Mouse (Mus musculus) frontal cortex, adult 2 months (tissue): ENCODE measurements at regions not wholly inside any gene's neighbourhood (a gene's known extent, or its start where the extent isn't known, plus 50 kb on each side); places are given as distances from the start of the nearest gene placed in this dataset.

Experiments
- DNase-seq, 2 experiments: peaks; one replicate each; pipeline ENCODE4 v3.0.0; 2022; ENCODE audit warnings: low spot score in 1 of 2; ENCODE audit errors: extremely low spot score in 1 of 2

- DNase-seq, result no peak
These were observed 1284.6 kb upstream of the Cited2 start for GRCm38 (mm10) chr10:16438414-16438813.

DNA sequence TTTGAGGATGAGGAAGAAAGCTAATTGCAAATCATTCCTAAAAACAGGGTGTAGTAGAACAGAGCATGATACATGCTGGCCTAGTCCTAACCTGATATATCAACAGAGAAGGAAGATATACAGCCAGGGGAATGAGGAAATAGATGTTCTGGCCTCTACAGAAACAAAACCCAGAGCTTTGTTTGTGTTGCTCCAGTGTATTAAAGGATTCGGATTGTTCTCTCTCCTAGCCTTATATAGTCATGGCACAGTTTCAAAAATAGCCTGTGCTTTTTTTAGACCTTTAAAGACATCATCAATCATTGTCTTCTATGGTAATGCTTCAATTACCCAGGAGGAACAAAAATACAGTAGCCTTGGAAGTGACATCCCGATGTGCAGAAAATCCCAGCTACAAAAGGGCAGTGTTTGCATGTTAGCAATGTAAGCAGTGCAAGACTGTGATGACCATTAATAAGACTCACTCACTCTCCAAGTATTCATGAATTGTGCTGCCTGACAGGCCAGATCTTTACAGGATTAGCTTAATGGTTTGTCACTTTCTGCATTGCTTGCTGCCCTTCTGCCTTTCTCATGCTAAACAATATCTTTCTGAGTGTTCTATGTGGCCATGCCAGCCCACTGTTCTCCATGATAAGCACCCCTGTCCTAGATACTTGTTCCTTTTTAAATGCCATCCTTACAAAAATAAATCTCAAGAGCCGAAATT lies 1281.9 kb upstream of the Cited2 start:
- no peak for DNase-seq

GRCm38 (mm10) chr10:16441661-16442072 lies 1281.4 kb upstream of the Cited2 start:
- DNase-seq, result no peak

DNA sequence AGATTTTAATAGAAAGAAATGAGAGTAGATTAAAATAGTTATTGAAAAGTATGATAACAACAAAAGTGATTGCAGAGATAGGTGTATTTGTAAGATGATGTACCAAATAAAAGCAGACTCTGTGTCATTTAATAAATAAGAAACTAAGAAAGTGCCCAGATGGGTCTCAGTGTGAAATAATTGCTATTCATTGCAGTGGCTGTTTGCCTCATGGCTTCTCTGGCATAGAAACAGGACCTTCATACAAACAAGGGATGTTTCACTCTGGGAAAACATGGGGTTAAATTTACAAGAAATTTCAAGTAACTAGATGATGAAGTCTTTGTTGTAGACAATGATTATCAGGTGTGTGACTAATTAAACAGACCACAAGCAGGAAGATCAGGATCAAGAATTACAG lies 1279.1 kb upstream of the Cited2 start:
- no peak for DNase-seq

- DNase-seq, result no peak
These were observed 1255.1 kb upstream of the Cited2 start for GRCm38 (mm10) chr10:16467935-16468334.

GRCm38 (mm10) chr10:16469711-16470110 lies 1253.3 kb upstream of the Cited2 start:
- DNase-seq, result no peak

GRCm38 (mm10) chr10:16473952-16474521 lies 1249.0 kb upstream of the Cited2 start:
- DNase-seq, result no peak

DNA sequence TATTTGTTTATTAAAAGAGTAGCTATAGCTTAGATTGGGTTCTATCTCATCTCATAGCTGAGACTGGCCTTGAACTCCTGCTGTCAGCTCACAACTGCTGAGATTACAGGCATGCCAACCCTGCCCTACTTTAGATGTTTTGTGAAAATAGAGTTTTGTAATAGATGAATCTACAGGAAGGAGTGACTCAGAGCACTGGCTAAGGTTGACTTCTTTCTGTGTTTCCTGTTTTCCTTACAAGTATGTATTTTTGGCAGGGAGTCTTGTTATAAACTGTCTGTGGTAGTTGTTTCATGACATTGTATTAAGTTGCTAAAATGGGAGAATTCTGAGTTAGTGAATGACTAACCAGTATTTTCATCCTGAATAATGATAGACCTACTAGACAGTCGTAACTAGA lies 1224.4 kb upstream of the Cited2 start:
- no peak for DNase-seq

- DNase-seq, result no peak
These were observed 1215.3 kb upstream of the Cited2 start for GRCm38 (mm10) chr10:16507681-16508080.

GRCm38 (mm10) chr10:16508161-16508560 lies 1214.9 kb upstream of the Cited2 start:
- no peak for DNase-seq

GRCm38 (mm10) chr10:16514656-16515055 lies 1208.4 kb upstream of the Cited2 start:
- DNase-seq, result peak in 1 of 2 experiments; percentile 10

GRCm38 (mm10) chr10:16521895-16522294 lies 1201.1 kb upstream of the Cited2 start:
- no peak for DNase-seq

DNA sequence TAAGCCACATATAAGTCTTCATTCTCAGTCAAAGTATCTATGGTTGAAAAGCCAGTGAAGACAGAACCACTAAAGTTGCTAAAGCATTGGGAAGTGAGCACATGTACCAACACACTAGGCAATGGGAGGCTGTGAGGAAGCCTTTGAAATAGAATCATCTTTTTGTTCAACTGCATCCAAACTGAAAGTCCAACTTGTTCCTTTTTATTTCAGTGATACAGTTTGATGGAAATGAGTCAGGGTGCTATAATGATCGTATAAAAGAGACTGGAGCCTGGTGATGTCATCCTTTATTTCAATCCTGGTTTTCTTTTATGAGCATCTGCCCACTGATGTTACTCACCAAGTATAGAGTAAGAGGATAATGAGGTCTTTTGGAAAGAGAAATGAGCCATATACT lies 1198.9 kb upstream of the Cited2 start:
- DNase-seq, result peak; percentile 3 to 35

- DNase-seq, result no peak
These were observed 1195.3 kb upstream of the Cited2 start for GRCm38 (mm10) chr10:16527693-16528092.

DNA sequence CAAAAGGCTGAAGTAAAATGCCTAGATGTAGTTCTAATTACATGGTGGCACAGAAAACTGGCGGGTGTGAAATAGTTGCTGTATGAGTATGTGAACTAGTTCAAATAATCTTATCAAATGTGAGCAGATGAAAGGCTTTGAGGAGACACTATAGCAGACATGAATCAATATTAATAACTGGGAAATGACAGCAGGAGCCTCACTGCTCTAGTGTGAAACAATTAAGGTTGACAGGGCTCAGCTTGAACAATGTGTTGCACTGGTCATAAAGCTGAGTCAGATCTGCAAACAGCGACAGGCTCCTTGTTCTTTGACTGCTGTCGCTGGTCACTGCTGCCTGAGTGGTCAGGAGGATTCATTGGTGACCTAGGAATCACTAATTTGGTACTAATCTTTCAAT lies 1185.4 kb upstream of the Cited2 start:
- no peak for DNase-seq

DNA sequence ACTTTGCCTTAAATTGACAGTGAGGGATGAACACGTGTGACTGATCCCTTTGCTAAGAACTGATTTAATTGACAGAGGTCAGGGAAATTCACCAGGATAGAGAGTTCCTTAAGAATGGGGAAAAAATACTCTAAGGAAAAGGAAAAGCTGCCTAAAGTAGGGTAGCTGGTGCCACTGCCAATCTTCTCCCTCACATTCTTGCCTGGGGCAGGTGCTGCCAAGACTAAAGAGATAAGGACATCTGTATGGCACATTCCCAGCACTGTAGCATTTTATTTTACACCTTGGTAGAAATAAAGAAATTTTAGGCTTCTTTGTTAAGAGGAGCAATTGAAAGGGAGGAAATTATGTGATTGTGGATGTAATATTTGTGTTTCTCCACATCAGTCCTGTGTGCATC lies 1184.6 kb upstream of the Cited2 start:
- no peak for DNase-seq

- no peak for DNase-seq
These were observed 1177.6 kb upstream of the Cited2 start for GRCm38 (mm10) chr10:16545445-16545844.

- DNase-seq, result peak in 1 of 2 experiments; percentile 30
These were observed 1170.0 kb upstream of the Cited2 start for GRCm38 (mm10) chr10:16552861-16553635.

DNA sequence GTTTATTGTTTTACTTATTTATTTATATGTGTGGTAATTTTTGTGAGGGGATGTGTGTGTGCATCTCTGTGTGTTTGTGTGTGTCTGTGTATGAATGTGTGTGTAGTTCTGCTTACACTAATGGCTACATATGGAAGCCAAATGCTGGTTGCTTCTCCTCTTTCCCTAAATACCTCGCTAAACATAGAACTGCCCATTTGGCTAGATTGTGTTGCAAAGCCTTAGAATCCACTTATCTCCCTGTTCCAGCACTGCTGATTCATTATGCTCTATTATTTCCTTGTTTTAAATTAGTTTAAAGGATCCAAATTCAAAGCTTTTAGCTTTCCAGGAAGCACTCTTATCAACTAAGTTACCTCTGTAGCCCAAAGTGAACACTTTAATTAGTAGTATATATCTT lies 1148.5 kb upstream of the Cited2 start:
- peak in 1 of 2 experiments; percentile 3 for DNase-seq

DNA sequence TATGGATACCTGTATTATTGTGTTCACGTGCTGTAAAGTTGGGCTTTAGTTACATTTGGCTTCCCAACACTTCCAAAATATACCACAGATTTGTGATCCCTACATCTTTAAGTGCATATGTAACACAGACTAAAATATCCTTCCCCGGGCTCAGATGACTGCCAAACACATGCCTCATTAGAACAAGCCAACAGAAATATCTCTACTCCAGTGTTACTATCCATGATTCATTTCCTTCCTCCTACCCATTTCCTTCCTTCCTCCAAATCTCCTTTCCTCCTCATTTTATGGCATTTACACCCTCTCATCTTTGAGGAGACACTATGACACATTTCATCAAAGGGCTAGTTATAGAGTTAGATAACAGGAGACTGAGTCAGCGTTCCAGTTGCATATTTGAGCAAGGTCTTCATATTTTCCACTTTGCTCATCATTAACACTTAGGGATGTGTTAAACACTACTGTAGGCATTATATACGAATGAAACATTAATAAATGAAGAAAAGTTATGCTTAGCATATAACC lies 1144.4 kb upstream of the Cited2 start:
- peak in 1 of 2 experiments; percentile 38 for DNase-seq

DNA sequence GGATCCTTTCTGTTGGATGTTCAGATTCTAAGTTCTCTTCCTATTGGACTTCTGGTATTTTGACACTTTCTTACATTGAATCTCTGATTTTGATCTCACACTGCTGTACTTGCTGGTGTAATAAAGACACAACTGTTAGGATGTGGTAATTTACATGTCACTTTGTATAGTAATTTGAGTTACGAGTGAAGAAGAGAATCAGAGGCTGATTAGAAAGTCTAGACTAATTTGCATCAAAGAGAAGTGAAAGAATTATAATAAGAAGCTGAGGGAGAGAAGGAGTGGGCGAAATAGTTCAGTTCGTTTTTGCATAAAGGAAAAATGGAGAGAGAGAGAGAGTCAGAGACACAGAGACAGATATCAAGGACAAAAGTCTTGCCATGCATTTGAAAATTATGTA lies 1142.8 kb upstream of the Cited2 start:
- peak in 1 of 2 experiments; percentile 1 for DNase-seq
